Mouse (Mus musculus) MEL (cell line): Measurements from ENCODE around the gene Ddost. TPM values are rescaled to one million over a fixed set of nuclear protein-coding genes. Genes with fewer than 3 reads are reported as not detected.

Experiments used
- DNase-seq: peaks from one replicate; pipeline ENCODE4 v3.0.0; 2011; ENCODE audit warnings: low read depth, low spot score
- H3K27ac ChIP-seq: 2 replicates; pipeline ENCODE4 v1.5.1; 2012; ENCODE audit warnings: low read depth, mild to moderate bottlenecking, control low read depth, low read length, moderate library complexity; ENCODE audit not compliant: control insufficient read depth
- H3K27me3 ChIP-seq, 2 experiments: fragments of 150-350 bp in 1 of 2; sonication (generic) in 1 of 2; 2 replicates each; pipeline ENCODE4 v1.6.1; 2012; ENCODE audit warnings: low read length in 2 of 2, mild to moderate bottlenecking in 2 of 2, improper control_type of control experiment in 1 of 2, moderate library complexity in 1 of 2; ENCODE audit not compliant: insufficient read depth in 2 of 2, control insufficient read depth in 1 of 2
- H3K36me3 ChIP-seq, 2 experiments: 2 replicates each; pipeline ENCODE4 v1.6.1; 2012 to 2014; ENCODE audit warnings: low read length in 2 of 2, improper control_type of control experiment in 1 of 2, inconsistent platforms in 1 of 2, mild to moderate bottlenecking in 1 of 2; ENCODE audit not compliant: insufficient read depth in 2 of 2, control insufficient read depth in 1 of 2
- H3K4me1 ChIP-seq, 2 experiments: fragments of 150-350 bp in 1 of 2; sonication (generic) in 1 of 2; 2 replicates each; pipeline ENCODE4 v1.6.1; 2012; ENCODE audit warnings: low read length in 2 of 2, improper control_type of control experiment in 1 of 2, mild to moderate bottlenecking in 1 of 2; ENCODE audit not compliant: insufficient read depth in 2 of 2, control insufficient read depth in 1 of 2
- H3K4me3 ChIP-seq, 2 experiments: fragments of 150-350 bp in 1 of 2; sonication (generic) in 1 of 2; 2 replicates each; pipeline ENCODE4 v1.5.1; 2012; ENCODE audit warnings: low read depth in 2 of 2, low read length in 2 of 2, mild to moderate bottlenecking in 2 of 2, moderate library complexity in 2 of 2, control low read depth in 1 of 2, improper control_type of control experiment in 1 of 2; ENCODE audit not compliant: control insufficient read depth in 1 of 2, insufficient read depth in 1 of 2
- H3K79me2 ChIP-seq: 2 replicates; pipeline ENCODE4 v1.6.1; 2012; ENCODE audit warnings: mild to moderate bottlenecking, low read length, moderate library complexity; ENCODE audit not compliant: control insufficient read depth, poor library complexity, insufficient read depth
- H3K9ac ChIP-seq: 2 replicates; pipeline ENCODE4 v1.6.1; 2012; ENCODE audit warnings: low read depth, mild to moderate bottlenecking, control low read depth, low read length, moderate library complexity; ENCODE audit not compliant: control insufficient read depth, poor library complexity, severe bottlenecking
- H3K9me3 ChIP-seq: fragments of 150-350 bp; sonication (generic); replicated peaks from 2 replicates; pipeline ENCODE4 v1.6.1; 2012; ENCODE audit warnings: mild to moderate bottlenecking, low read length, improper control_type of control experiment, moderate library complexity; ENCODE audit not compliant: insufficient read depth
- CHD1 ChIP-seq: IDR thresholded peaks from 2 replicates; pipeline ENCODE4 v1.6.1; 2012; ENCODE audit warnings: low read depth, mild to moderate bottlenecking, inconsistent platforms, low read length, improper control_type of control experiment
- CHD2 ChIP-seq: IDR thresholded peaks from 2 replicates; pipeline ENCODE4 v1.6.1; 2011; ENCODE audit warnings: low read length, improper control_type of control experiment
- ETS1 ChIP-seq: IDR thresholded peaks from 2 replicates; pipeline ENCODE4 v1.6.1; 2012; ENCODE audit warnings: low read depth, mild to moderate bottlenecking, inconsistent platforms, low read length, improper control_type of control experiment, moderate library complexity
- GATA1 ChIP-seq: IDR thresholded peaks from 2 replicates; pipeline ENCODE4 v1.6.1; 2011; ENCODE audit warnings: low read depth, low read length, improper control_type of control experiment
- HCFC1 ChIP-seq: IDR thresholded peaks from 2 replicates; pipeline ENCODE4 v1.6.1; 2012; ENCODE audit warnings: low read depth, mild to moderate bottlenecking, inconsistent platforms, low read length, improper control_type of control experiment, moderate library complexity
- MAX ChIP-seq: IDR thresholded peaks from 2 replicates; pipeline ENCODE4 v1.6.1; 2011; ENCODE audit warnings: low read length, improper control_type of control experiment
- MAZ ChIP-seq: IDR thresholded peaks from 2 replicates; pipeline ENCODE4 v1.6.1; 2012; ENCODE audit warnings: low read depth, mild to moderate bottlenecking, inconsistent platforms, low read length, improper control_type of control experiment
- MYC ChIP-seq: IDR thresholded peaks from 2 replicates; pipeline ENCODE4 v1.6.1; 2011; ENCODE audit warnings: low read depth, mild to moderate bottlenecking, low read length, improper control_type of control experiment, moderate library complexity
- NRF1 ChIP-seq: IDR thresholded peaks from 2 replicates; pipeline ENCODE4 v1.6.1; 2014; ENCODE audit warnings: low read depth, mild to moderate bottlenecking, inconsistent platforms, low read length, improper control_type of control experiment, moderate library complexity; ENCODE audit not compliant: poor library complexity, insufficient read depth, severe bottlenecking
- SIN3A ChIP-seq: IDR thresholded peaks from 2 replicates; pipeline ENCODE4 v1.6.1; 2012; ENCODE audit warnings: low read length, improper control_type of control experiment, inconsistent platforms
- TAL1 ChIP-seq: IDR thresholded peaks from 2 replicates; pipeline ENCODE4 v1.6.1; 2012; ENCODE audit warnings: mild to moderate bottlenecking, inconsistent platforms, low read length, moderate library complexity, mixed read lengths
- TBP ChIP-seq: IDR thresholded peaks from 2 replicates; pipeline ENCODE4 v1.8.0; 2011; ENCODE audit warnings: low read depth, low read length, improper control_type of control experiment
- USF1 ChIP-seq: IDR thresholded peaks from 2 replicates; pipeline ENCODE4 v1.6.1; 2014; ENCODE audit warnings: low read depth, mild to moderate bottlenecking, inconsistent platforms, low read length, improper control_type of control experiment, moderate library complexity
- ZC3H11A ChIP-seq: IDR thresholded peaks from 2 replicates; pipeline ENCODE4 v1.6.1; 2012; ENCODE audit warnings: low read depth, mild to moderate bottlenecking, inconsistent platforms, low read length, improper control_type of control experiment
- ZMIZ1 ChIP-seq: IDR thresholded peaks from 2 replicates; pipeline ENCODE4 v1.6.1; 2012; ENCODE audit warnings: low read depth, mild to moderate bottlenecking, inconsistent platforms, low read length, improper control_type of control experiment, moderate library complexity
- ZNF384 ChIP-seq: IDR thresholded peaks from 2 replicates; pipeline ENCODE4 v1.6.1; 2012; ENCODE audit warnings: low read depth, mild to moderate bottlenecking, inconsistent platforms, low read length, improper control_type of control experiment
- polyA plus RNA-seq, 2 experiments: library from polyadenylated mRNA; stranded (reverse) in 1 of 2; unstranded in 1 of 2; fragments of >175 nt in 1 of 2; fragments of >200 nt in 1 of 2; gene quantifications; 2 replicates each; pipeline versions ENCODE4 v1.2.1 to v1.2.4; 2012; ENCODE audit warnings: low replicate concordance in 2 of 2, low read depth in 1 of 2; ENCODE audit not compliant: insufficient read length in 2 of 2, insufficient read depth in 1 of 2, missing spikeins in 1 of 2
- total RNA-seq: library from RNA; depleted of rRNA; stranded (reverse); fragments of 300-350 nt; gene quantifications from 2 replicates; pipeline ENCODE4 v1.2.3, GENCODE M21; 2012

Gene Ddost
- total and polyA plus RNA-seq, 3 experiments, result 68.9 to 402 (median 283) TPM

- no peaks in the 10 kb centered on the region; a peak in 2 of 4 replicates for H3K27me3 ChIP-seq
- no peaks in the 10 kb centered on the region for H3K4me1 ChIP-seq
- H3K9me3 ChIP-seq, result no peaks in the 10 kb centered on the region
- TF ChIP-seq HCFC1, result no peak
- TF ChIP-seq USF1, result no peak
- no peak for TF ChIP-seq CHD2
- no peak for TF ChIP-seq TAL1
- no peak for TF ChIP-seq ZMIZ1
- no peak for TF ChIP-seq TBP
- no peak for TF ChIP-seq GATA1
- TF ChIP-seq MAX, result no peak
- no peak for TF ChIP-seq NRF1
- TF ChIP-seq ZNF384, result no peak
- no peak for TF ChIP-seq ETS1
- TF ChIP-seq ZC3H11A, result no peak
- no peak for TF ChIP-seq CHD1
- no peak for TF ChIP-seq SIN3A
- H3K27ac ChIP-seq, result no peak overlapping the region
- no peak overlapping the region for H3K4me3 ChIP-seq
- H3K36me3 ChIP-seq, result no peaks in the 10 kb centered on the region
- no peaks in the 10 kb centered on the region for H3K79me2 ChIP-seq
- DNase-seq, result no peak
- H3K9ac ChIP-seq, result no peak overlapping the region
Observed at GRCm38 (mm10) chr4:138272011-138272997, 32.2 kb upstream of the Ddost start.

DNA sequence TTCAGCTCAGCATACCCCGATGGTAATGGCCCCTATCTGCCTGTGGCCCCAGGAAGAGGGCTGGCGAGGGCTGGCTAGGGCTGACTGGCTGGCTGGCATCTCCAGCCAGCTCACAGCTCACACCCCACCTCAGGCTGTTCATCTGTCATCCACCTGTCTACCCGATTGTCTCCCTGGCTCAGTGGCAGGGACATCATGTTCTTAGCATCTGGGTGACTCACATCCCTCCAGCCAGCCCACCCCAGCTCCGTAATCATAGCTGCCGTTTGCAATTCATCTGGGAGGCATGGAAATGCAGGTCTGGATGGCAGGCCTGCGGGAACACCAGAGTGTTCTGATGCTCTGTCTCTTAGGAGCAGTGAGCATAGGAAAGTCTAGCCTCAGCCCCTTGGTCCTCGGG lies 26.2 kb upstream of the Ddost start:
- no peaks in the 10 kb centered on the region for H3K79me2 ChIP-seq
- no peaks in the 10 kb centered on the region for H3K4me1 ChIP-seq
- H3K27ac ChIP-seq, result no peak overlapping the region
- no peaks in the 10 kb centered on the region for H3K36me3 ChIP-seq
- TF ChIP-seq MAZ (no peak), MYC (no peak)
- H3K4me3 ChIP-seq, result no peak overlapping the region
- H3K9ac ChIP-seq, result no peak overlapping the region
- no peaks in the 10 kb centered on the region; a peak in 1 of 4 replicates for H3K27me3 ChIP-seq
- no peak for DNase-seq
- H3K9me3 ChIP-seq, result no peaks in the 10 kb centered on the region
